Mouse (Mus musculus): ENCODE data around the gene Allc.

The Allc gene

DNA sequence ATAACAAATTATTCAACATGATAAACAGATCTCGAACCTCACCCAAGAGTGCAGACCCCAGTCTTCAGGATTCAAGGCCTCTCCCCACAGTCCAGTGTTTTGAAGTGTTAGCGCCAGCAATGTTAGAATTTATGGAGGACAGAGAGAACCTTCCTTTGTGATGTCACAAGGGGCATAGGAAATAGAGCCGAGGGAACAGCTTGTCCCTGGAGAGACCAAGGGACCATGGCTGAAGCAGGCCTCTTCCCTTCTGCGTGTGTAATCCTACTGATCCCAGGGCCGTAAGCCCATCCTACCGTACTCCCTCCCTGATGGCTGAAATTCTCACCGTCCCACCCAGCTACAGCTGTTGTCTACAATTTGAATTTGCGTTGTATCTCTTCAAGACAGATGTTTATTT, at the start of gene Allc:
Gene Allc (minus strand): TSS at position 101 of the 400 bp plus-strand sequence.
- DNase-seq (ENCODE audit: low spot score in 2 of 2) = no peak

DNA sequence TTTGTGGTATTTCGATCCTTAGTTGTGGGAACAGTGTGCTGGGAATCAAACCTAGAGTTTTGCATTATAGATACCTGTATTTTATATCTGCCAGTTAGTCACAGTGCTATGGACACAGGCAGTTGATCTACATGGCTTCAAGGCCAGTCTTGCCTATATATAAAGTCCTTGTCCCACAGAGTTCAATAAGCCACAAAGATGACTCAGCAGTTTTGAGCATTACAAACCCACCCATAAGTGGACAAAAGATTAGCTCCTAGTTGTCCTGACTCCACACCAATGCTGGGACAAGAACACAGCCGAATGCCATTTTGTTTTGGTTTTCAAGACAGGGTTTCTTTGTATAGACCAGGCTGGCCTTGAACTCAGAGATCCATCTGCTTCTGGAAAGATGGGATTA, 46.1 kb upstream of the Allc start:
- no peak for DNase-seq (ENCODE audit: low spot score in 2 of 2)

DNA sequence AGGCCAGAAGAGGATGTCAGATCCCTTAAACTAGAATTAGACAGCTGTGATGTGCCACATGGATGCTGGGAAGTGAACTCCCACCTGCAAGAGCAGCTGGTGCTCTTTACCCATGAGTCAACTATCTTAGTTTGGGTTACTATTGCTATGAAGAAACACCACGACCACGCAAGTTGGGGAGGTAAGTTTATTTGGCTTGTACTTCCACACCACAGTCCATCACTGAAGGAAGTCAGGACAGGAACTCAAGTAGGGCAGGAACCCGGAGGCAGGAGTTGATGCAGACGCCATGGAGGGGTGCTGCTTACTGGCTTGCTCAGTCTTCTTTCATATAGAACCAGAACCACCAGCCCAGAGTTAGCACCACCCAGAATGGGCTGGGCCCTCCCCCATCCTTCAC, 44.8 kb upstream of the Allc start:
- DNase-seq (ENCODE audit: low spot score in 2 of 2) = no peak

GRCm38 (mm10) chr12:28625407-28625806, 43.1 kb upstream of the Allc start:
- no peak for DNase-seq (ENCODE audit: low spot score in 2 of 2)

GRCm38 (mm10) chr12:28624251-28624650, 41.9 kb upstream of the Allc start:
- DNase-seq (ENCODE audit: low spot score in 2 of 2) = no peak

GRCm38 (mm10) chr12:28623195-28623594, 40.9 kb upstream of the Allc start, which contains the start of gene Colec11:
Gene Colec11, minus strand, starts transcription at chr12:28623377.
- DNase-seq (ENCODE audit: low spot score in 2 of 2) = no peak

DNA sequence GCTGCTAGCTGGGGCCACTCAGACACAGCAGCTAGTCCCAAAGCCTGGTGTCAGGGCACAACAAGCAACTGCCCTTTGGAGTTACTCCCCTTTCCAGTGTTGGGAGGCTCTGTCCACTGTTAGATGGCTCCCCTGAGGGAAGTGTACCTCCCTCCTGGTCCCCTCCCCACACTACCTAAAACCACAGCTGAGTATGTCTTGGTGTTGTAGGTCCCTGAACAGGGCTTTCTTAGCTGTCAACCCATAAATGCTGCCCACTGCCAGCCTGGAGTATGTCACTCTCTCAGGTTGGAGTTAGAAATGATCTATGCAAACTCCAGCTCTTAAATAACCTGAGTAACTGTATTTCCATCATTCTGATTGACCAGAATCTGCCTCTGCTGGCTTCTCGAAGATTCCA, 40.3 kb upstream of the Allc start:
- DNase-seq (ENCODE audit: low spot score in 2 of 2) = no peak

DNA sequence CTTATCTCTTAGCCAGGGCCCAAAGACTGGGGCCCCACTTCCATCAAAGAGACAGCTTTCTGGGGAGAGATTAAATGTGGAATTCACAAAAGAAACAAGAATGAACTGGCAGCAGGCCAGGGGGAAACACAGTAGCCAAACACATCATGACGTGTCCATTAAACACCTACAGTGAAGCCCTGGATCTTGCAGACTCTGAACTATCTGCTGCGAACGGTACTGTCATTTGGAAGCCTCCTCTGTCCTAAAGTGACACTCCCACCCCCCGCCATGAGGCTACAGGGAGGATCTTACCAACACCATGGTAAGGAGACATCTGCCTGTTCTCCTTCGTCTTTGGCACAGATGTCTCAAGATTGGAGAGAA, 39.8 kb upstream of the Allc start:
- no peak for DNase-seq (ENCODE audit: low spot score in 2 of 2)

DNA sequence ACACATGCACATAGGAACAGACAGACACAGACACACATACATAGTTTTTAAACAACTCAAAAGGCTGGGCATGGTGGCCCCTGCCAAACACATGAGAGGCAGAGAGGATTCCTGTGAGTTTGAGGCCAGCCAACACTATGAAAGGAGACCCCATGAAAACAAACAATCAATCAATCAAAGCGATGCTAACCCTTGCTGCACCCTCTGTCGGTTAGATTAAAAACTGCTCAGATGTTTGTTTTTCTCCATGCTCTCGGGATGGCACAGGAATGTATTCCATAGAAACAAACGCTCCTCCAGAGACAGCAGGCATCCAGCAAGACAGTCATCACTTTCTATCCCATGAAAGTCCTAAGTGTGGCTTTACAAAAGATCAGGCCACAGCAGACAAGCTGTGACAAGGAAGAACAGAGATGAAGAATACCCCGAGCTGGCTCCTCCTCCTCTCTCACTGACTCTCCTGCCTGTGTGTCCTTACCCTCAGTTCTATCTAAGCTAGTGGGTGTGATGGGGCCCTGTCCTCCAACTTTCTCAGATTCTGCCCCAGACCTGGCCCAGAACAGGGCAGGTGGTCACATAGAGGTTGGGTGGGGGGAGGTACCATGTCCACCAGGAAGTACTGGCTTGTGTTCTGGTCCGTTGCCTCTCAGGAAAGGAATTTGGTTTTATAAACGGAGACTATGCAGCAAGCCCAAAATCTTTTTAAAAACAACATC, 39.3 kb upstream of the Allc start:
- DNase-seq (ENCODE audit: low spot score in 2 of 2) = no peak

GRCm38 (mm10) chr12:28617297-28617696, 35.0 kb upstream of the Allc start:
- DNase-seq (ENCODE audit: low spot score in 2 of 2) = no peak

DNA sequence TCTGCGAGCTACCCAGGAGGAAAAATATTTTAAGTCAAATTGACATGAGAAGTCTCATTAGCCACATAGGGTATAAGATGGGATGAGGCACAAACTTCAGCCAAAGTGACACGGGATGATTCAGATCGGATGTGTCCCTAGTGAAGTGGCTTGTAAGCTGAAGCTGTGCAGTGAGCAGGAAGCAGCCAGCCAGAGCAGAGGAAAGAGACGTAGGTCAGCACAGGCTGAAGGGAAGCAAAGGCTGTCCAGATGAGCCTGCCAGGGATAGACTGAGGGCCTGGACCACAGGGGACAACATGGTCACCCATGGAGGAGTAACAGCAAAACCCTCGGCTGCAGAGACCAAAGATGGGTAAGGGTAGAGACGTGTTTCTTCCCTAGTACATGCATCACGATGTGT, 32.1 kb upstream of the Allc start:
- no peak for DNase-seq (ENCODE audit: low spot score in 2 of 2)

GRCm38 (mm10) chr12:28612391-28612790, 30.1 kb upstream of the Allc start:
- DNase-seq (ENCODE audit: low spot score in 2 of 2) = no peak

DNA sequence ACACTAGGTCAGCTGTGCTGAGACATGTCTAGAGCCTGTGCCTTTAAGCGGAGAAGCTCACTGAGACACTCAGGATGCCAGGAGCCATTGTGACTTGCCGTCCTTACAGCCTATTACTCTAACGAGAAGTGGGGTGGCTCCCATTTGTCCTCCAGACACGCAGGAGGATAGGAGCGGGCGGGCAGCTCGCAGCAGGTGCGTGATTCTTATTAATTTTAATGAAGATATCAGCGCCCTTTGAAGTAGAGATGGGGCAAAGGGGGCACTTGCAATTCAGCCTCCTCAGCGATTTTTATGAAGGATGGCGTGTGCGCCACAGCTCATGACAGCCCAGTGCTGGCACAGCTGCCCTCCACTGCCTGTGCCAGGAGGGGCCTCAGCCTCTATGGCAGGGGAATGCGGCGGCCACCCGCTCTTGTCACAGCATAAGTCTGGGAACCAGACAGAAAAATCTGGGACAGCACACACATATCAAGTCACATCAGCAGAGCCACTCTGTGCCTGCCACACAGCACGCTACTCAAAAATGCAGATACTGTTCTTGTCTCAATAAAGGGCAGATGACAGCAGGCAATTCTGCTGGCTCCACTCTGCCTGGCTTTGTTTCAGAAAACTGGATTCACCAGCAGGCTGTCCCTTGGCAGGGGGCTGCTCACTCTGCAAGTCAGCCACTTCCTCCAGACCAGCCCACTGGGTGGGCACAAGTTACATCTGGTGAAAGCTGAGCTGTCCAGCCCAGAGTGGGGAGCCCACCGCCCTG, 25.4 kb upstream of the Allc start:
- no peak for DNase-seq (ENCODE audit: low spot score in 2 of 2)

- no peak for DNase-seq (ENCODE audit: low spot score in 2 of 2)
Observed at GRCm38 (mm10) chr12:28603494-28603893, 21.2 kb upstream of the Allc start.

DNA sequence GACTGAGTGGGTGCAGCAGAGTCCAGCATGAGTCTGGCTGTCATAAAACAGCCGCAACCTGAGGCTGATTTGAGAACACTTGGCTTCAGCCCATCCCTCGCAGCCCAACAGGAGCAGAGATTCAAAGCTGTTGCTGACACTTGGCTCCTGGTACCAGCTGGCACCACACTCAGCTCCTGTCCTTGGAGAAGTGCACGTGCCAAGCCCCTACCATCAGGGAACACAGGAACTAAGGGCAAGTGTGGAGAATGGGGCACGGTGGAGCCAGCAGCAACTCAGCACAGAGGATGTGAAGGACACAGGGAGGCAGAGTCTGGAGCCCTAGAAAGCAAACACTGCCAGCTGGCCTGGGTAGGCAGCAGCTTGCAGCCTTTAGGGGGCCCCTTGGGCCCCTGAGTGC, 19.9 kb upstream of the Allc start:
- DNase-seq (ENCODE audit: low spot score in 2 of 2) = no peak

DNA sequence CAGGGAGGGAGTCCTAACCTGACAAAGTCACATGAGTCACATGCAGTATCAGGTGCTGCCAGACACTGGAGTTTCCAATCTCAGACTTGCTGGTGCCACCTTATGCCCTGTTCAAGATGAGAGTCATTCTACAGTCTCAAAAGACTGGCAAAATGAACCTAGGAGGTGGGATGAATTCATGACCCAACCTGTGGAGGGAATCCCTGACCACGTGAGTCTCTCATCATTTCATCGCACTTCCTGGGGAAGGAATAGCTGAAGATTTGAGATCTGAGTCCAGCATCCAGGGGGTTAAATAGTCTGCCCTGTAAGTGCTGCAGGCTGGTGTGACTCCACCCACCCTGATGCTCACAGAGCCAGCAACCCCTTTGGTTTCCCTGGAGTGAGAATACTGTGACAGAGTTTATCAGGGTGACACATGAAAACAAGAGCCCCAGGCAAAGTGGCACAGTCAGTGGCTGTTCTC, 16.2 kb upstream of the Allc start:
- DNase-seq (ENCODE audit: low spot score in 2 of 2) = no peak

GRCm38 (mm10) chr12:28598110-28598509, 15.8 kb upstream of the Allc start:
- no peak for DNase-seq (ENCODE audit: low spot score in 2 of 2)

GRCm38 (mm10) chr12:28597699-28598098, 15.4 kb upstream of the Allc start:
- no peak for DNase-seq (ENCODE audit: low spot score in 2 of 2)

DNA sequence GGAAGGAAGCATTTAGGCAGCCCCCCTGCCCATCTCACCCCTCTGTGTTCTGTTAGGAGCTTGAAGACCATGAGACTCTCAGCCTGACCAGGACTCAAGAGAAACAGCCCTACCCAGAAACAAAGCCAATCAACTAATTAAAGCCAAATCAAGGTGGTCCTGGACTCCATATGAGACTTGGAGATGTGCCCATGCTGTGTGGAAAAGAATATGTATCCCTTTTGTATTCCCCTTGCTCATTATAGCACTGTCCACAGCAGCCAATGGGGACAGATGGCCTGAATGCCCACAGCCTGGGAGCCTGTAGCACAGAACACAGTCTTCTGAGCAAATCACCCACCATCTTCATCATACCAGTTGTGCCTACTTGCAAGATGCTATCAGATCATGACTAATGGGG, 14.5 kb upstream of the Allc start:
- DNase-seq (ENCODE audit: low spot score in 2 of 2) = no peak

- no peak for DNase-seq (ENCODE audit: low spot score in 2 of 2)
Observed at GRCm38 (mm10) chr12:28590428-28590827, 8.1 kb upstream of the Allc start.

GRCm38 (mm10) chr12:28589090-28589868, 7.0 kb upstream of the Allc start:
- peak; percentile 58 to 78 for DNase-seq (ENCODE audit: low spot score in 2 of 2)

GRCm38 (mm10) chr12:28587949-28588348, 5.6 kb upstream of the Allc start:
- no peak for DNase-seq (ENCODE audit: low spot score in 2 of 2)

DNA sequence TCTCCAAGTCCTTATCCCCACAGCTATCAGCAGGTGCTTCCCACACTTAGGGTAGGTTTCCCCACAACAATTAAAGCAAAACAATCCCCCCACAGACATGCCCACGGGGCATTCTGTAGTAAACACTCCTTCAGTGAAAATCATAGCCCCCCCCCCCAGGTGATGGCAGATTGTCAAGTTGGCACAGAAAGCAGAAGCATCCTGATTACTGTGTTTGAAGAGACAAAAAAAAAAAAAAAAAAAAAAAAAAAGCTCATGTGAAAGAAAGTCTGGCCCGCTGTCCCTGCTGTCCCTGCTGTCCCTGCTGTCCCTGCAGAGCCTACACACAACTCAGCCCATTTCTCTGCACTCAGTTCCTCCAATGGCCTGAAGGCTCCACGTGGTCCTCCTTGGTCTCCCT, 1.7 kb upstream of the Allc start:
- no peak for DNase-seq (ENCODE audit: low spot score in 2 of 2)
